8 mouse cellular contexts compared by ENCODE assay signal in genomic region chr9:56501721-56502542, GRCm38 (mm10).
DNase-seq lines count a peak whose midpoint lies in the region; ATAC-seq and TF ChIP-seq lines count a peak whose summit lies in the region.

No protein-coding gene starts in this region.

- peak overlapping the region; percentile 99 for H3K27ac ChIP-seq in heart, postnatal 0 days (ENCODE audit: low read depth)
- H3K27ac ChIP-seq in liver, postnatal 0 days (ENCODE audit: low read depth), result peak overlapping the region; percentile 16; the same call in 1 of the 2 replicates

- H3K4me1 ChIP-seq in heart, postnatal 0 days (ENCODE audit: control insufficient read depth, insufficient read depth), result peaks cover 72% of the 10 kb centered on the region
- peaks cover 17% of the 10 kb centered on the region for H3K4me1 ChIP-seq in liver, postnatal 0 days (ENCODE audit: insufficient read depth)

- H3K9me3 ChIP-seq in heart, postnatal 0 days (replicated peaks; ENCODE audit: control insufficient read depth, low read length), result no peaks in the 10 kb centered on the region
- no peaks in the 10 kb centered on the region for H3K9me3 ChIP-seq in liver, postnatal 0 days (ENCODE audit: low read length)

- DNase-seq in adrenal gland, adult (ENCODE audit: inconsistent age in 2 of 2, low spot score in 1 of 2), result peak; percentile 65 to 86
- no peak for DNase-seq in adrenal gland, adult 8-10 months
- DNase-seq in 3134 (ENCODE audit: extremely low read depth, insufficient read length, low spot score), result peak; percentile 48
- DNase-seq in heart, postnatal 0 days (ENCODE audit: low spot score), result no peak
- peak; percentile 29 for DNase-seq in liver, postnatal 0 days
- no peak for DNase-seq in urinary bladder, postnatal 36 days (ENCODE audit: low spot score in 2 of 2)
- DNase-seq in thymus, adult 18-20 months, result no peak

- H3K4me2 ChIP-seq in heart, postnatal 0 days (ENCODE audit: low read depth, low read length), result peak overlapping the region; percentile 43
- no peak overlapping the region for H3K4me2 ChIP-seq in liver, postnatal 0 days (ENCODE audit: low read depth, low read length)

- TF ChIP-seq CTCF in heart, postnatal 0 days (IDR thresholded peaks at IDR 0.05; ENCODE audit: low read depth), result no peak
- TF ChIP-seq CTCF in liver, postnatal 0 days (IDR thresholded peaks at IDR 0.05; ENCODE audit: low read depth), result no peak

- 29% methylated on average over 10 of the region's 10 CpGs for WGBS in heart, postnatal 0 days
- WGBS in liver, postnatal 0 days (ENCODE audit: insufficient replicate concordance), result 72% methylated on average over 10 of the region's 10 CpGs

- ATAC-seq in heart, postnatal 0 days (ENCODE audit: insufficient read depth, low read depth), result no peak
- no peak for ATAC-seq in liver, postnatal 0 days
- ATAC-seq in megakaryocyte progenitor cell, adult 5-6 weeks (replicated peaks; ENCODE audit: poor library complexity), result no peak

- H3K9ac ChIP-seq in heart, postnatal 0 days (replicated peaks; ENCODE audit: low read depth, low read length), result no peak overlapping the region
- H3K9ac ChIP-seq in liver, postnatal 0 days (replicated peaks), result no peak overlapping the region

- no peak overlapping the region for H3K4me3 ChIP-seq in heart, postnatal 0 days (ENCODE audit: low read depth, low read length)
- no peak overlapping the region for H3K4me3 ChIP-seq in liver, postnatal 0 days (ENCODE audit: low read depth, low read length)

- 0 out of 2 replicates have a peak, but pooled peaks have one; percentile 13 for TF ChIP-seq EP300 in heart, postnatal 0 days (IDR thresholded peaks at IDR 0.05; ENCODE audit: low read depth)
- no peak for TF ChIP-seq EP300 in liver, postnatal 0 days (IDR thresholded peaks at IDR 0.05; ENCODE audit: low read depth)

- H3K27me3 ChIP-seq in heart, postnatal 0 days (ENCODE audit: control insufficient read depth, insufficient read depth, low read length), result no peaks in the 10 kb centered on the region
- no peaks in the 10 kb centered on the region for H3K27me3 ChIP-seq in liver, postnatal 0 days (ENCODE audit: insufficient read depth, low read length)

- H3K36me3 ChIP-seq in heart, postnatal 0 days (replicated peaks; ENCODE audit: control insufficient read depth, insufficient read depth, low read length), result no peaks in the 10 kb centered on the region
- no peaks in the 10 kb centered on the region for H3K36me3 ChIP-seq in liver, postnatal 0 days (replicated peaks; ENCODE audit: insufficient read depth, low read length)

Comparison
In these comparisons a context has a peak if more than half of its experiments do, and no peak if none do; other contexts are left out.
1. DNase-seq: peak in adrenal gland, adult (2 of 2), 3134 (single experiment) and liver, postnatal 0 days (single experiment); none in adrenal gland, adult 8-10 months (single experiment), heart, postnatal 0 days (single experiment), urinary bladder, postnatal 36 days (0 of 2) and thymus, adult 18-20 months (0 of 2).